Mouse (Mus musculus): Measurements from ENCODE around the gene Lrrc1.

Lrrc1 gene

GRCm38 (mm10) chr9:77388956-77389355, 155.7 kb downstream of the Lrrc1 start:
- no peak for DNase-seq (ENCODE audit: low read depth, low spot score)

GRCm38 (mm10) chr9:77386751-77387150, 157.9 kb downstream of the Lrrc1 start:
- DNase-seq (ENCODE audit: low read depth, low spot score): peak; percentile 57

GRCm38 (mm10) chr9:77385611-77386010, 159.1 kb downstream of the Lrrc1 start:
- DNase-seq (ENCODE audit: low read depth, low spot score): no peak

DNA sequence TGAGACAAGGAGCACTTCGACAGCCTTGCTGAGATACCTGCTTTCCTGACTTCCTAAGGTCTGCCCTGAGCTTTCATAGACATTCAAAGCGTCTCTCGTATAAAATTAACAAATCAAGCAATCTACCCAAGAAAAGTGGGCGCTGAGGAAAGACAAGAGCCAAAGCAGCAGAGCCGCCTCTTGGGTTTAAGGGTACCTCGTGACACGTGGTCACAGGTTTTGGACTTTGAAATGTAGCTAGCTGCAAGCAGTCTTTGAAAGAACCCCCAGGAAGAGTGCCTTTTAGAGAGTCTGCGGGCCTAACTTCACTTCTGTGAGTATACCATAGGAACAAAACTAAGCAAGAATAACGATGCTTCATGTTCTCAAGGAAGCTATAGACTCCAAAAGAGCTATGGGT, 160.0 kb downstream of the Lrrc1 start:
- no peak for DNase-seq (ENCODE audit: low read depth, low spot score)

- DNase-seq (ENCODE audit: low read depth, low spot score): no peak
Observed at GRCm38 (mm10) chr9:77383951-77384350, 160.7 kb downstream of the Lrrc1 start.

GRCm38 (mm10) chr9:77382514-77382913, 162.2 kb downstream of the Lrrc1 start:
- peak; percentile 38 for DNase-seq (ENCODE audit: low read depth, low spot score)

DNA sequence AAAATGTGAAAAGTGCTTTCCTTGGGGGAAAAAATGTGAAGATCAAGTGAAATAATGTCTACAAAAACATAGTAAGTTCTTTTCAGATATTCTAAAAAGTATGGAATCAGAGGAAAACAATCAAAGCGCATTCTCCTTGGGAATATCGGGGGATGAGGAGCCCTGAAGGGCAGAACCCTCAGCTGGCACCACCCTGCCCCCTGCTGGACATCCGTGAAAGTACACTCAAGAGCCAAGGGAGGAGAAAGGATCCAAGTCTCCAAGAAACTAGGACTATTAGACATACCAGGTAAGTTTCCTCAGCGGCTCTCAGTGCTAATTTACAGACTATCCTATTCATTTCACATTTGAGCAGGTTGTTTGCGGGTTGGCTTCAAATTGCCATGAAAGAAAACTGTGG, 163.1 kb downstream of the Lrrc1 start:
- peak; percentile 68 for DNase-seq (ENCODE audit: low read depth, low spot score)

Data from mesoderm, embryonic 11.5 days (tissue).